Mouse (Mus musculus) urinary bladder, postnatal 14 days (tissue): ENCODE measurements at regions not wholly inside any gene's neighbourhood (a gene's known extent, or its start where the extent isn't known, plus 50 kb on each side); places are given as distances from the start of the nearest gene placed in this dataset.

ENCODE experiments used
- DNase-seq: peaks from one replicate; pipeline ENCODE4 v3.0.0; 2021; ENCODE audit warnings: low spot score

GRCm38 (mm10) chr10:71485063-71485762 lies 137.7 kb downstream of the Ipmk start:
- DNase-seq: no peak

- DNase-seq: no peak
Observed at GRCm38 (mm10) chr10:71489791-71490190, 142.2 kb downstream of the Ipmk start.

- DNase-seq: no peak
Observed at GRCm38 (mm10) chr10:71502096-71502495, 154.5 kb downstream of the Ipmk start.

GRCm38 (mm10) chr10:71504219-71504618 lies 156.7 kb downstream of the Ipmk start:
- no peak for DNase-seq

- DNase-seq: no peak
Observed at GRCm38 (mm10) chr10:71525290-71525689, 177.7 kb downstream of the Ipmk start.

- DNase-seq: no peak
Observed at GRCm38 (mm10) chr10:71533759-71534158, 186.2 kb downstream of the Ipmk start.

GRCm38 (mm10) chr10:71545489-71545888 lies 197.9 kb downstream of the Ipmk start:
- no peak for DNase-seq

- DNase-seq: no peak
Observed at GRCm38 (mm10) chr10:71546507-71546906, 198.9 kb downstream of the Ipmk start.

- no peak for DNase-seq
Observed at GRCm38 (mm10) chr10:71583716-71584115, 236.2 kb downstream of the Ipmk start.

- no peak for DNase-seq
Observed at GRCm38 (mm10) chr10:71598515-71598914, 251.0 kb downstream of the Ipmk start.

GRCm38 (mm10) chr10:71613736-71614135 lies 266.2 kb downstream of the Ipmk start:
- no peak for DNase-seq

- DNase-seq: no peak
Observed at GRCm38 (mm10) chr10:71617156-71617555, 269.6 kb downstream of the Ipmk start.

GRCm38 (mm10) chr10:71646071-71646470 lies 298.5 kb downstream of the Ipmk start:
- no peak for DNase-seq

GRCm38 (mm10) chr10:71657525-71657924 lies 310.0 kb downstream of the Ipmk start:
- no peak for DNase-seq

- DNase-seq: no peak
Observed at GRCm38 (mm10) chr10:71663545-71663944, 316.0 kb downstream of the Ipmk start.

- no peak for DNase-seq
Observed at GRCm38 (mm10) chr10:71667160-71667571, 319.6 kb downstream of the Ipmk start.

- no peak for DNase-seq
Observed at GRCm38 (mm10) chr10:71679240-71679639, 331.7 kb downstream of the Ipmk start.

- no peak for DNase-seq
Observed at GRCm38 (mm10) chr10:71713456-71713855, 365.9 kb downstream of the Ipmk start.

- DNase-seq: no peak
Observed at GRCm38 (mm10) chr10:71727746-71728145, 380.2 kb downstream of the Ipmk start.

- no peak for DNase-seq
Observed at GRCm38 (mm10) chr10:71733821-71734220, 386.3 kb downstream of the Ipmk start.

- no peak for DNase-seq
Observed at GRCm38 (mm10) chr10:71734481-71734880, 386.9 kb downstream of the Ipmk start.

GRCm38 (mm10) chr10:71738280-71738679 lies 390.7 kb downstream of the Ipmk start:
- no peak for DNase-seq

- no peak for DNase-seq
Observed at GRCm38 (mm10) chr10:71748557-71749493, 401.3 kb downstream of the Ipmk start.
